Mouse (Mus musculus): ENCODE measurements around the gene Taok1. TPM values are rescaled to one million over a fixed set of nuclear protein-coding genes. Genes with fewer than 3 reads are reported as not detected.

Gene Taok1
- polyA plus RNA-seq, 1 experiment from 2014 or later = 19.6 TPM

DNA sequence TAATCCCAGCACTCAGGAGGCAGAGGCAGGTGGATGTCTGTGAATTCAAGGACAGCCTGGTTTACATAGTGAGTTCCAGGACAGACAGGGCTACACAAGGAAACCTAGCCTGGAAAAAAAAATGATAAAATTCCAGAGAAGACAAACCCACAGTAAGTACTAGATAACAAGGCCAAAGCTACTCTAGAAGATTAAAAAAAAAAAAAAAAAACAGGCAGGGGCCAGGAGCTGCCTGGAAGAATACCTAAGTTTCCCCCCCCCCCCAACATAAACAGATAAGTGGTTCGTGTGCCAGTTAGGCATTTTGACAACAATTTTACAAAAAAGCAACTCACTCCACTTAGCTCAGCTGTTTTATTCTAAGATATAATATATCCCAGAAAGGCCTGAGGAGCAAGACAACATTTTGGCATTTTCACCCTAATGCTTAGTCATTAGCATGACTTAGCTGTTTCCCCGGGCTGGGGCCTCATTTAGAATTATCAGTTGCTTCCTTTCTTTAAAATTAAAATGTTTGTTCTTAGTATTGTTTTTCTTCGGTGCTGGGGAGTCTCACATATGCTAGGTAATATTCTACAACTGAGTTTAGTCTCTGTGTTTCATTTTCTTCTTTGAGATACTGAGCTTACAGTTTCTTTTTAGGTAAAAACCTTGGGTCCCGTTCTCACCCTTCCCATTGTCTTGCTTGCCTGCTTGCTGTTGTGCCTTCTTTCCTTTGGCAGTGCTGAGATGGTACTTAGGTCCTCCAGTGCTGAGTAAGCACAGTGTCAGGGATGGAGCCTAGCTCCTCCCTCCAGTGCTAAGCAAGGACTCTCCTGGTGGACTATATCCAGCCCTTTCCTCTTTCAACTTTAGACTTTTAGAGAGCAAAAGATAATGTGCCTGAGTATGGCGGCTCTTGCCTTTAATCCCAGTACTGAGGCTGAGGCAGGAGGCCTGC is 19.3 kb upstream of the Taok1 start:
- H3K27ac ChIP-seq (replicated peaks; ENCODE audit: low read depth, low read length) = no peak overlapping the region
- WGBS = 62% methylated on average over 5 of the region's 5 CpGs
- no peaks in the 10 kb centered on the region for H3K9me3 ChIP-seq (ENCODE audit: control insufficient read depth, low read length)
- no peak overlapping the region for H3K4me2 ChIP-seq (ENCODE audit: low read depth, low read length)
- DNase-seq (ENCODE audit: low spot score) = no peak
- H3K27me3 ChIP-seq (replicated peaks; ENCODE audit: control insufficient read depth, insufficient read depth, low read length) = peaks cover 7% of the 10 kb centered on the region; the same call in 1 of the 2 replicates
- H3K4me3 ChIP-seq (ENCODE audit: low read depth, low read length) = no peak overlapping the region
- H3K4me1 ChIP-seq (ENCODE audit: control insufficient read depth, insufficient read depth, low read length) = peaks cover 9% of the 10 kb centered on the region
- H3K36me3 ChIP-seq (ENCODE audit: control insufficient read depth, insufficient read depth, low read length) = no peaks in the 10 kb centered on the region
- H3K9ac ChIP-seq (ENCODE audit: low read depth, low read length) = no peak overlapping the region
- no peak for ATAC-seq (ENCODE audit: low read depth)

DNA sequence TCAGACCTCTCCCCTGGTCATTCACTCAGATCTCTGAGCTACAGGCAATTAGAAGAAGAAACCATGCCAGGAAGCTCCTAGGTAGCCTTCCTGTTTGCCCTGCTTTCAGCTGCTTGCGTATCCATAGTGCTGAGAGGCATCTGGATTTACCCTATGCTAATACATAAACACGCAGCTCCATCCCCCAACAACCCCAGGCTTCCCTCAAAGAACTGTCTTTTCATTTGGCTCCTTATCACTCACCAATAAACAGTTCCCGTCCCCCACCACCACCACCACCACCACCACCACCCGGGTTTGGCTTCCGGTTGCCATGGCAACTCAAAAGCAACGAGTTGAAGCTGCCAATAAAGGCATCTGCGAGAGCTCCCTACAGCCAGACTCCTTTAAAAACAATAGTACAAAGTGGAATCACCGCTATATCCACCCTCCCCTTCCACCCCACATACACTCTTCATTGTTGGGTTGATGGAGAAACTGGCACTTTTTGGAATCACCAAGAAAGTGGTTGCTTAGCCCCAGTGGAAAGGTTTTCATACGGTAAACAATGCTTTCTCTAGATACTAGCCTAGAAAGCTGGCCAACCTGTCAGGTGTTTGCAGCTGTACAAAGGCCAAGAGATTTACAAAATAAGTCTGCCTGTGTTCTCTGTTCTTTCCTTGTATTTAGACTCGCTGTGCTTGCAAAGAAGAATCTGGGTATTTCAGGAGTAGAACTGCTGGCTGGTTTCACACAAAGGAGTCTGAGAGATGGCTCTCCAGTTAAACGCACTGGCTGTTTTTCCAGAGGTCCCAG is 17.6 kb upstream of the Taok1 start:
- no peak overlapping the region for H3K27ac ChIP-seq (replicated peaks; ENCODE audit: low read depth, low read length)
- WGBS = 13% methylated on average over 11 of the region's 11 CpGs
- H3K9ac ChIP-seq (ENCODE audit: low read depth, low read length) = peak overlapping the region; percentile 47
- H3K4me2 ChIP-seq (ENCODE audit: low read depth, low read length) = peak overlapping the region; percentile 72
- H3K4me1 ChIP-seq (ENCODE audit: control insufficient read depth, insufficient read depth, low read length) = peaks cover 9% of the 10 kb centered on the region
- H3K4me3 ChIP-seq (ENCODE audit: low read depth, low read length) = peak overlapping the region; percentile 29
- H3K27me3 ChIP-seq (replicated peaks; ENCODE audit: control insufficient read depth, insufficient read depth, low read length) = peaks cover 7% of the 10 kb centered on the region; the same call in 1 of the 2 replicates
- H3K36me3 ChIP-seq (ENCODE audit: control insufficient read depth, insufficient read depth, low read length) = no peaks in the 10 kb centered on the region
- DNase-seq (ENCODE audit: low spot score) (peak; percentile 58), ATAC-seq (ENCODE audit: low read depth) (0 out of 2 replicates have a peak, but pooled peaks have one; percentile 35)
- H3K9me3 ChIP-seq (ENCODE audit: control insufficient read depth, low read length) = no peaks in the 10 kb centered on the region

DNA sequence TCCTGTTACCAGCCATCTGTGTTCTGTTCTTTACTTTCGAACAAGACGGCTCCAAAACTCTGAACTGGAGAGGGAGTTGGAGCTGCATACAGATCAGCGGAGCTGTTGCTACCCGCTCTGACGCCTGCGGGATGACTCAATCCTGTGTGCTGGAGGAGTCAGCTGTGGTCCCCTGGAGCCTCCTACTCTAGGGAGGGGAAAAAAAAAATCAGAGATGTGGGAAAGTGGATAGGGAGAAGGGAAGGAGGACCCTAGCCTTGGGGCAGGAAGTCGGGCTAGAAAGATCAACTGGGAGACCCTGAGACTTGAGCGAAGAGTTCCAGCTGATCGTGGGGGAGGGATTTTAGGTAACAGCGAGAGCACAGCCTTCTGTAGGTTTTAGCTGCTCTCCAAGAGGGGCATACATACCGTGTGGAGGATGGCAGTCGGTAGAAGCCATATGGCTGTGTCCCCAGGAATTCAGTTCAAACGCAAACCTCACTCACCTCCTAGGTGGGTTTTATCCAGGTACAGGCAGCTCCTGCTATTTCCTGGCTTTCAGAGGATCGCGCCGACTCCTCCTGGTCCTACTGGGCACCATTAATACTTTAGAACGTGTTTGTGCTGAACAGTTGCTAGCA is 16.9 kb upstream of the Taok1 start:
- H3K9ac ChIP-seq (ENCODE audit: low read depth, low read length) = peak overlapping the region; percentile 47
- under 1% methylated on average over 16 of the region's 17 CpGs for WGBS
- peak overlapping the region; percentile 29 for H3K4me3 ChIP-seq (ENCODE audit: low read depth, low read length)
- peaks cover 7% of the 10 kb centered on the region; the same call in 1 of the 2 replicates for H3K27me3 ChIP-seq (replicated peaks; ENCODE audit: control insufficient read depth, insufficient read depth, low read length)
- H3K36me3 ChIP-seq (ENCODE audit: control insufficient read depth, insufficient read depth, low read length) = no peaks in the 10 kb centered on the region
- peak overlapping the region; percentile 58; the same call in 1 of the 2 replicates for H3K27ac ChIP-seq (replicated peaks; ENCODE audit: low read depth, low read length)
- ATAC-seq (ENCODE audit: low read depth) (peak; percentile 92), DNase-seq (ENCODE audit: low spot score) (peak; percentile 79)
- peaks cover 9% of the 10 kb centered on the region for H3K4me1 ChIP-seq (ENCODE audit: control insufficient read depth, insufficient read depth, low read length)
- H3K9me3 ChIP-seq (ENCODE audit: control insufficient read depth, low read length) = no peaks in the 10 kb centered on the region
- H3K4me2 ChIP-seq (ENCODE audit: low read depth, low read length) = peak overlapping the region; percentile 72

DNA sequence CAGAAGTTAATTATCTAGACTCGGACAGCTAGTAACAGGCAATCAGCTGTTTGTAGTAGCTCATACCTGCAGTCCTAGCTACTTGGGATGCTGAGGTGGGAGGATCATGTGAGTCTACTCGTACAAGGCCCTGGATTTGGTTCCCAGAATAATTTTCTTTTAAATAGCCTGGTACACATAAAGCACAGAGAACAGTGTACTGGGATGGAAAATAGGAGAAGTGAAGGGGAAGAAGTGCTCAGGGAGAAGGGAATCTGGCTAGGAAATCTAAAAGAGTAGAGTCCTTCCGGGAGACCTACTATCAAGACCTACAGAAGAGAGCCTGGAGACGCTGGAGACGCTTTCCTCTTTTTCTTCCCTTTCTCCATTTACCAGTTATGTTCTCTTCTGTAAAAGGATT is 16.4 kb upstream of the Taok1 start:
- WGBS = 18% methylated on average over 5 of the region's 5 CpGs
- H3K36me3 ChIP-seq (ENCODE audit: control insufficient read depth, insufficient read depth, low read length) = no peaks in the 10 kb centered on the region
- H3K9me3 ChIP-seq (ENCODE audit: control insufficient read depth, low read length) = no peaks in the 10 kb centered on the region
- H3K4me1 ChIP-seq (ENCODE audit: control insufficient read depth, insufficient read depth, low read length) = peaks cover 9% of the 10 kb centered on the region
- H3K4me3 ChIP-seq (ENCODE audit: low read depth, low read length) = peak overlapping the region; percentile 29
- DNase-seq (ENCODE audit: low spot score) = no peak
- H3K4me2 ChIP-seq (ENCODE audit: low read depth, low read length) = peak overlapping the region; percentile 72
- peak overlapping the region; percentile 58 for H3K27ac ChIP-seq (replicated peaks; ENCODE audit: low read depth, low read length)
- peaks cover 7% of the 10 kb centered on the region; the same call in 1 of the 2 replicates for H3K27me3 ChIP-seq (replicated peaks; ENCODE audit: control insufficient read depth, insufficient read depth, low read length)
- peak overlapping the region; percentile 47; the same call in 1 of the 2 replicates for H3K9ac ChIP-seq (ENCODE audit: low read depth, low read length)
- no peak for ATAC-seq (ENCODE audit: low read depth)

DNA sequence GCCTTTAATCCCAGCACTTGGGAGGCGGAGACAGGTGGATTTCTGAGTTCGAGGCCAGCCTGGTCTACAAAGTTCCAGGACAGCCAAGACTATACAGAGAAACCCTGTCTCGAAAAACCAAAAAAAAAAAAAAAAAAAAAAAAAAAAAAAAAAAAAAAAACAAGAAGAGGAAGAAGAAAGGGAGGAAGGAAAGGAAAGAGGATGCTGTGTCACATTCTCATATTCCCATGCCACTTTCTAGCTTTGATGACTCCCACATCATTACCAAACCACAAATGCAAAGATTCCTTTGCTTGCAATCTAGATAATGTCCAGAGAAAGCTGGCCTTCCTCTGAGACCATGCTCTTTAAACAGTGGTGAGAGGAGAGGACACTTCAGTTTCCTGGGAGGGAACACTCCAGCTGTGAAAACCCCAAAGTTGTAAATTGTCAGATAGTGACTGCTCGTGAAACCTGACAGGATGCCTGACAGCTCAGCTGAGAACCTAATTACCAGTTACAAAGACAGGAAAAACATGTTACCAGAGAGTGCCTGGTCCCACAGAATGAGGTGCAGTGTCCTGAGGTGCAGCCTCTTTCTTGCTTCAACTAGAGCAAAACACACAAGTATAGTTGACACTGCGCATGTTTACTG is 14.4 kb upstream of the Taok1 start:
- Histone ChIP-seq H3K36me3 (ENCODE audit: control insufficient read depth, insufficient read depth, low read length) (no peaks in the 10 kb centered on the region), H3K27me3 (replicated peaks; ENCODE audit: control insufficient read depth, insufficient read depth, low read length) (peaks cover 7% of the 10 kb centered on the region; the same call in 1 of the 2 replicates), H3K4me3 (ENCODE audit: low read depth, low read length) (no peak overlapping the region), H3K4me2 (ENCODE audit: low read depth, low read length) (no peak overlapping the region), H3K9ac (ENCODE audit: low read depth, low read length) (no peak overlapping the region), H3K4me1 (ENCODE audit: control insufficient read depth, insufficient read depth, low read length) (peaks cover 9% of the 10 kb centered on the region), H3K9me3 (ENCODE audit: control insufficient read depth, low read length) (no peaks in the 10 kb centered on the region), H3K27ac (replicated peaks; ENCODE audit: low read depth, low read length) (no peak overlapping the region)
- WGBS = 62% methylated on average over 5 of the region's 5 CpGs
- DNase-seq (ENCODE audit: low spot score) (peak; percentile 3), ATAC-seq (ENCODE audit: low read depth) (no peak)

DNA sequence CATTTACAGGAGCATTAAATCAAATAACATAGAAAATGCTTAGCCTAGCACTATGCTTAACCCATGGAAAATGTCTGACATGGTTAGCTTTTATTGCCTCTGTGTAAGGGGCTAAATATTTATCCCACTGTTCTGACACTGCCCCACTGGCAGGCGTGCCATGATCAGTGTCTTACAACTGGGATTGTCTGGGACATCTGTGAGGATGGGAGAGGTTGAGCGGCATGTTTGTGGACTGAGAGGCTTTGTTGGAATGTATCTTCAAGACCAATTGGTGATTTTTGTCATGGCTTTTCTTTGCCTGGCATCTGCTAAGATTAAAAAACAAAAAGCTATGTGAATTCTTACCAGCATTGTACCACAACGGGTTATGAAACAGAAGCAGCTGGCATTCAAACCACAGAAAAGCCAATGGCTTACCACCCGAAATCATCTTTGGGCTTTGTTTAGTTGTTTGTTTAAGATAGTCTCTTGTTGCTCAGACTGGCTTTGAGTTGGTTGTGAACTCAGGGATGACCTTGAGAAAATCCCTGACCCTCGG is 7.5 kb upstream of the Taok1 start:
- Histone ChIP-seq H3K4me1 (ENCODE audit: control insufficient read depth, insufficient read depth, low read length) (no peaks in the 10 kb centered on the region), H3K4me3 (ENCODE audit: low read depth, low read length) (no peak overlapping the region), H3K9me3 (ENCODE audit: control insufficient read depth, low read length) (no peaks in the 10 kb centered on the region), H3K27ac (replicated peaks; ENCODE audit: low read depth, low read length) (no peak overlapping the region), H3K36me3 (ENCODE audit: control insufficient read depth, insufficient read depth, low read length) (no peaks in the 10 kb centered on the region), H3K9ac (ENCODE audit: low read depth, low read length) (no peak overlapping the region), H3K27me3 (replicated peaks; ENCODE audit: control insufficient read depth, insufficient read depth, low read length) (no peaks in the 10 kb centered on the region), H3K4me2 (ENCODE audit: low read depth, low read length) (no peak overlapping the region)
- ATAC-seq (ENCODE audit: low read depth) (no peak), DNase-seq (ENCODE audit: low spot score) (no peak)
- WGBS = 72% methylated on average over 5 of the region's 5 CpGs

DNA sequence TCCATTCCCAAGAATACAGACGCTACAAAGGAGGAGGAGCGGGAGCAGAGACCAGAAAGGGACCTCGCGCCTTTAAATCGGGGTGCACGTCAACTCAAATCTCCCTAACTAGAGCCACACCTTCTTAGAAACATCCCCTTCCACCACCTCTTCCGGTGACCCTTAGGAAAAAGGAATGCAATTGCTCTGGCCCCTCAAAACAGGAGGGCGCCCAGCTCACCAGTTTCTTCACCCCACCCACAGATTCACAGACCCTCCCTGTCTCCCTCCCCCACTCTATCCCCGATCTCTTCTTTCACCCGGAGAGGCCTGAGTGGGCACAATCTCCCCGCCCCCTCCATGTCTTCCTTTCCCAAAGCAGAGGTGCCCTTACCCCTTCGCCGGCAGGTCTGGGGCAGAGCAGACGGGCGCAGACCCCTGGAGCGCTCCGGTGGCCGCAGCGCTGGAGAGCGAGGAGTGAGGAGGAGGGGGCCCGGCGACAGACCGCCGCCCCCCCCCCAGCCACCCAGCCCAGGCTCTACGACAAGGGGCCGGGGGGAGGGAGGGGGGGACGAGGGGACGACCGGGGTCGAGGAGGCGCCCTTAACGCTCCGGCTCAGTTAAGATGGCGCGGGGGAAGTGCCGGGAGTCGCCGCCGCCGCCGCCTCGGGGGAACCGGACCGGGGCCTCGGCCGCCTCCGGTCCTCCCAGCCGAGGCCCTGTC is 629 bp downstream of the Taok1 start:
- H3K36me3 ChIP-seq (ENCODE audit: control insufficient read depth, insufficient read depth, low read length) = 0 out of 2 replicates have a peak, but pooled peaks cover 9% of the 10 kb centered on the region
- H3K27ac ChIP-seq (replicated peaks; ENCODE audit: low read depth, low read length) = peak overlapping the region; percentile 97
- H3K4me3 ChIP-seq (ENCODE audit: low read depth, low read length) = peak overlapping the region; percentile 97
- no peaks in the 10 kb centered on the region for H3K9me3 ChIP-seq (ENCODE audit: control insufficient read depth, low read length)
- DNase-seq (ENCODE audit: low spot score) (peak; percentile 60), ATAC-seq (ENCODE audit: low read depth) (peak; percentile 62)
- H3K27me3 ChIP-seq (replicated peaks; ENCODE audit: control insufficient read depth, insufficient read depth, low read length) = no peaks in the 10 kb centered on the region
- under 1% methylated on average over 13 of the region's 48 CpGs for WGBS
- peak overlapping the region; percentile 86 for H3K4me2 ChIP-seq (ENCODE audit: low read depth, low read length)
- peaks cover 10% of the 10 kb centered on the region for H3K4me1 ChIP-seq (ENCODE audit: control insufficient read depth, insufficient read depth, low read length)
- peak overlapping the region; percentile 100 for H3K9ac ChIP-seq (ENCODE audit: low read depth, low read length)
